Mouse (Mus musculus) small intestine, adult 2 months (tissue): ENCODE measurements around the gene Rufy2. TPM values are rescaled to one million over a fixed set of nuclear protein-coding genes. Genes with fewer than 3 reads are reported as not detected.

Source experiments
- H3K27ac ChIP-seq: fragments of 200-500 bp; 2 replicates; pipeline ENCODE4 v1.5.1; 2012; ENCODE audit warnings: low read depth, low read length, control low read depth, inconsistent platforms; ENCODE audit not compliant: insufficient read depth
- H3K27me3 ChIP-seq: fragments of 200-500 bp; 2 replicates; pipeline ENCODE4 v1.6.1; 2012; ENCODE audit warnings: mild to moderate bottlenecking, moderate library complexity, low read length, inconsistent platforms; ENCODE audit not compliant: control insufficient read depth, insufficient read depth
- H3K36me3 ChIP-seq: fragments of 200-500 bp; 2 replicates; pipeline ENCODE4 v1.6.1; 2012; ENCODE audit warnings: mild to moderate bottlenecking, low read length, control low read depth, inconsistent platforms; ENCODE audit not compliant: control insufficient read depth, insufficient read depth
- H3K4me1 ChIP-seq: fragments of 200-500 bp; 2 replicates; pipeline ENCODE4 v1.6.1; 2012; ENCODE audit warnings: low read length, inconsistent platforms, mixed read lengths; ENCODE audit not compliant: control insufficient read depth, insufficient read depth, insufficient read length
- H3K4me3 ChIP-seq: fragments of 200-500 bp; 2 replicates; pipeline ENCODE4 v1.5.1; 2012; ENCODE audit warnings: low read depth, mild to moderate bottlenecking, control low read depth, inconsistent platforms, low read length, moderate library complexity
- CTCF ChIP-seq: fragments of 200-500 bp; IDR thresholded peaks from 2 replicates; pipeline ENCODE4 v1.5.1; 2012; ENCODE audit warnings: low read depth, mild to moderate bottlenecking, control low read depth, inconsistent platforms, low read length, moderate library complexity, mixed read lengths; ENCODE audit not compliant: insufficient replicate concordance, insufficient read length; ENCODE audit errors: extremely low read depth
- POLR2A ChIP-seq: fragments of 200-500 bp; IDR thresholded peaks from 2 replicates; pipeline ENCODE4 v1.6.1; 2012; ENCODE audit warnings: low read depth, mild to moderate bottlenecking, control low read depth, inconsistent platforms, low read length, moderate library complexity
- WGBS: fragments of 180-500 bp; shearing (Covaris S2); methylation state at CpG from one replicate; pipeline ENCODE4 v1.1.7; 2018; 5-methylcytosine and 5-hydroxymethylcytosine counted together
- polyA plus RNA-seq: library from polyadenylated mRNA; depleted of rRNA; stranded (reverse); fragments of >200 nt; gene quantifications from 2 replicates; pipeline ENCODE4 v1.2.3, GENCODE M21; 2012; rRNA removed

The Rufy2 gene
- polyA plus RNA-seq = 1.1 TPM in 2 replicates

DNA sequence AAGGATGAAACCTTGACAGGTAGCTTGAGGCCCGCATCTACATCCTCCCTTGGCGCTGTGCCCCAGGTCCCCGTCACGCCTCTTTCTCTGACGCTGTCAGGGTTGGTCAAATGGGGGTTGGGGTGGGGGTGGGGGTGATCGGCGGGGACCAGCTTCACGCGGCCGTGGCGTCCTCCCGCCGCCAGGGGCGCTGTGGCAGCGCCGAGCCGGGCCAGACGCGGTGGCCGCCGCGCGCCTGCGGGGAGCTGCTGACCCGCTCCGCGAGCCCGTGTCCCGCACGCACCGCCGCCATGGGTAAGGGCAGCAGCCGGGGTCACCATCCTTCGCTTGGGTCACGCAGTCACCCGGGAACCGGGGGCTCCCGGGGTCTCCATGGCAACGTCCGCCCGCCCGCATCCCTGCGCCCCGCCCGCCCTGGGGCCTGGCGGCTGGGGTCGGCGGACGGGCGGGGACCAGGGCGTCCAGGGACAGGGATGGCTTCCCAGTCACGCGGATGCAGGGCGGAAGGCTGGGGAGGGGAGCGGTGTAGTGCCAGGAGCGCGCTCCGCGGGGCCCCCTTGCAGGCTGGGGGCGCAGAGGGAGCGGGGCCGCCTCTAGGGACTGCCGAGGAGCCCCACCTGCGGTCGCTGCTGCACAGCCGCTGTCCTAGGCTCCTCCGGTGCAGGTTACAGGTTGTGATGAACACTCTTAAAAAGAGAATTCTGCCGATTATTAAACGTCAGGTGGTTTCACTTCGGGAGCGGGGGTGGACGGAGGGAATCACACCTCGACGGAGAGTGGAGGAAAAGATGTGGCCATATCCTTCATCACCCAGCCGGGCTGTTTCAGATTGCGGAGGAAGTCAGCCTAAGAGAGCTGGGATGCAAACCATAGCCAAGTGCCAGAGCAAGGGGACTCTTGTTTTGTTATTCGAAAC is at the start of gene Rufy2:
Gene Rufy2, plus strand, starts transcription at position 185 of the 916 bp plus-strand sequence.
- peaks cover 8% of the 10 kb centered on the region for H3K4me1 ChIP-seq
- TF ChIP-seq POLR2A (no peak; the same call in 1 of the 2 replicates), CTCF (peak; percentile 71)
- 1% methylated on average over 75 of the region's 77 CpGs for WGBS
- peak within 1 kb of the TSS; percentile 100 for H3K4me3 ChIP-seq
- 0 out of 2 replicates have a peak, but pooled peaks cover 1% of the 10 kb centered on the region for H3K36me3 ChIP-seq
- H3K27ac ChIP-seq = no peak within 1 kb of the TSS
- H3K27me3 ChIP-seq = no peaks in the 10 kb centered on the region

DNA sequence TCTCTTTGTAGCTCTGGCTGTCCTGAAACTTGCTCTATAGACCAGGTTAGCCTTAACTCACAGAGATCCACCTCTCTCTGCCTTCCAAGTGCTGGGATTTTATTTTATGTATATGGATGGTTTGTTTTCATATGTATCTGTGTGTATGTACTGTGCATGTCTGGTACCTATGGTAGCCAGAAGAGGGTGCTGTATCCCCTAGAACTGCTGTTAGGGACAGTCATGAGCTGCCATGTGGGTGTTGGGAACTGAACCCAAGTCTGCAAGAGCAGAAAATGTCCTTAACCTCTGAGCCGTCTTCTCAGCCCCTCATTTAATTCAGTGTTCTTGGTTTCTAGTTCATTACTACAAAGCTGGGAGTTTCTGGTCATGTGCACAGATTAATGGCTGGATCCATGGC is 47.6 kb upstream of the Rufy2 start:
- 98% methylated on average over 1 of the region's 1 CpGs for WGBS
- Histone ChIP-seq H3K4me3 (no peak overlapping the region), H3K27me3 (no peaks in the 10 kb centered on the region), H3K36me3 (peaks cover 37% of the 10 kb centered on the region), H3K27ac (no peak overlapping the region), H3K4me1 (no peaks in the 10 kb centered on the region)
- TF ChIP-seq CTCF (no peak), POLR2A (no peak)

DNA sequence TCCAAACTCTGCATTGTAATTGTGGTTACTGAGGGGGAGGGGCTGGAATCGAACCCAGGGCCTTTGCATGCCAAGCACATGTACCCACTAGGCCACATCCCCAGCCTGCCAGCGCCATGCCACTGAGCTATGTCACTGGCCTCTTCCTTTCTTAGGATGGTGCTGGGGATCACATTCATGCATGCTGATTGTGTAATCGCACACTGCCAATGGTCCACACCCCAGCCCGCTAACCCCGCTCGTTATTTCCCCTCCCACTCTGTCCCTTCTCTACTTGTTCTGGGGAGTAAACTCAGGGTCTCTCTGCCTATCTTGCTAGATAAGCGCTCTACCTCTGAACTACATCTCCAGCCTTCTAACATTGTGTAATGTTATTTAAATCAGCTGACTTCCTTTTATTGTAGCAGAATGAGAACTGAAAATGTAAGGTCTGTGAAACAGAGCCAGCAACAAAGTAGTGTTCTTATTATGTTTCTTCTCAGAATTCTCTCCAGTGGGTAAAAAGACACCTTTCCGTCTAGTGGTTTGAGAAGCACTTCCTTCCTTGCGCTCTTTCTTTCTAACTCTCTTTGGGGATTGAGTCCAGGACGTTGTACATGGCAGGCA is 34.9 kb upstream of the Rufy2 start:
- no peak for TF ChIP-seq CTCF
- TF ChIP-seq POLR2A = no peak
- Histone ChIP-seq H3K4me3 (no peak overlapping the region), H3K27ac (no peak overlapping the region), H3K36me3 (peaks cover 18% of the 10 kb centered on the region), H3K4me1 (no peaks in the 10 kb centered on the region), H3K27me3 (no peaks in the 10 kb centered on the region)
- 81% methylated on average over 10 of the region's 10 CpGs for WGBS

DNA sequence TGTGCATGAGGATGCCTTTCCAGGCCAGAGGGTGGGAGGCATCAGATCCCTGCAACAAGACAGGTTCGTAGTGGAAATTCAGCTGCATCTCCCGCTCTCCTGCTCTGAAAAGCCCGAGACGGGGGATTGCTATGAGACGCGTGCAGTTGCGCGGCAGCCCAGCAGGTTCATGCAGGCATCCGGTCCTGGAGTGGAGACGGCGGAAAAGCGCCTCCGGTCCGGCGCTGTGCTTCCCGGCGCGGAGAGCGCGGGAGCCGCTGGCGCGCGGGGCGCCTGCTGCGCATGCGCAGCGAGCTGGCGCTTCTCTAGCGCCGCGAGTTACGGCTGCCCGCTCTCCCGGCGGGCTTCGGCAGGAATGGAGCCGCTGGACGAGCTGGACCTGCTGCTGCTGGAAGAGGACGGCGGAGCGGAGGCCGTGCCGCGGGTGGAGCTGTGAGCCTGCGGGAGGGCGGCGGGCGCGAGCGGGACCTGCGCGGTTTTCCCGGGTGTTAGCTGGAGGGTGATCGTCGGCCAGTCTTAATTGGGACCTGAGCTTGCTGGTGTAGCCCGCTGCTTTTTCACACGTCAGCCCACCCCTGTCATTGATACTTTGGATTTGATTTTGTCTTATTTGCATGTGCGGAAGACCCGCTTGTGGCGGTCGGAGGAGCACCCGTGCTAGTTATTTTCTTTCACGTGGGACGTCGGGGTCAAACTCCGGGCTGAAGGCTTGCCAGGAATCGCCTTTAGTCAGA is 33.1 kb upstream of the Rufy2 start, which contains the start of gene Dna2:
Gene Dna2, plus strand, starts transcription at position 289 of the 734 bp plus-strand sequence.
- Histone ChIP-seq H3K27ac (no peak within 1 kb of the TSS; the same call in 1 of the 2 replicates), H3K4me1 (no peaks in the 10 kb centered on the region), H3K36me3 (peaks cover 8% of the 10 kb centered on the region), H3K27me3 (no peaks in the 10 kb centered on the region), H3K4me3 (peak within 1 kb of the TSS; percentile 63)
- TF ChIP-seq CTCF = no peak
- under 1% methylated on average over 64 of the region's 68 CpGs for WGBS

DNA sequence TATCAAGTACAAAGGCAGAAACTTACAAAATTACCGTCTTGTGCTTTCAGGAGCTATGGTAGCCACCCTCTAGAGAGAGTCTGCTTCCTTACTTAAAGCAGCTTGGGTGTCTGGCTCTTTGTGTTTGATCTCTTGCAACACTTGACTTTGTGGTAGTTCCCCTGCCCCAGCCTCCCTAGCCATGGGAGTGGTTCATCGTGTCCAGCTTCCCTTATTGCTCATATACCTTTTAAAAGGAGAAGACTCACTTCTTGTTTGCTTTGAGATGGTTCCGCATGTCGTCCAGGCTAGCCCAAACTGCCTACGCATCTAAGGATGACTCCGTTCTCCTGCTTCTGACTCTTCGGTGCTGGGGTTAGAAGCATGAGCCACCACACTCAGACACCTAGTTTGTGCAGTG is 31.5 kb upstream of the Rufy2 start:
- TF ChIP-seq POLR2A (no peak), CTCF (no peak)
- 85% methylated on average over 7 of the region's 7 CpGs for WGBS
- no peak overlapping the region for H3K27ac ChIP-seq

DNA sequence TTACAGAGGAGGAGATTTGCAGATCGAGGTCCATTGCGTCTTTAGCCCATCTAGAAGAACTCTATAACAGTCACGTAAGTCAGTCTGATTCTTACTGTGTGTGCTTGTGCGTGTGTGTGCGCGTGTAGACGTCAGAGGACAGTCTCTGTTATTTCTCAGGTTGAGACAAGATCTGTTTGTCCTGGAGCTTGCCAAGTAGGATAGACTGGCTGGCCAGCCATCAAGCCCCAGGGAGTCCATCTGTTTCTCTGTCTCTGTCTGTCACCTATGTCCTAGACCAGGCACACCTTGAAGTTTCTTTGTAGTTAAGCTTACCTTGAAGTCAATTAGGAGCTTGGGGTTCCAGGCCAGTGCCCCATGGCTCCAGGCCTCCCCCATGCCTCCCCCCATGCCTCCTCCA is 16.1 kb upstream of the Rufy2 start:
- H3K4me3 ChIP-seq = no peak overlapping the region
- H3K4me1 ChIP-seq = no peaks in the 10 kb centered on the region
- no peak overlapping the region for H3K27ac ChIP-seq
- peaks cover 47% of the 10 kb centered on the region for H3K36me3 ChIP-seq
- TF ChIP-seq POLR2A (no peak), CTCF (no peak)
- 97% methylated on average over 7 of the region's 7 CpGs for WGBS
- no peaks in the 10 kb centered on the region for H3K27me3 ChIP-seq

More for the DNA sequence above, 31.5 kb upstream of the Rufy2 start:
- H3K36me3 ChIP-seq = peaks cover 5% of the 10 kb centered on the region; the same call in 1 of the 2 replicates
- H3K27me3 ChIP-seq = no peaks in the 10 kb centered on the region
- no peaks in the 10 kb centered on the region for H3K4me1 ChIP-seq
- no peak overlapping the region for H3K4me3 ChIP-seq

GRCm38 (mm10) chr10:62965796-62966195 is 14.2 kb upstream of the Rufy2 start:
- Histone ChIP-seq H3K36me3 (peaks cover 41% of the 10 kb centered on the region), H3K4me1 (no peaks in the 10 kb centered on the region), H3K27ac (no peak overlapping the region), H3K27me3 (no peaks in the 10 kb centered on the region), H3K4me3 (no peak overlapping the region)
- 91% methylated on average over 11 of the region's 11 CpGs for WGBS
- TF ChIP-seq POLR2A (no peak), CTCF (no peak)
